Mouse (Mus musculus): ENCODE results near the gene Abl2.
"Not testable (repeated sequence)": the region's sequence is repeated elsewhere in the genome, so short reads cannot be mapped to it uniquely, and the experiment has no call there.

The Abl2 gene

GRCm38 (mm10) chr1:156635148-156635547, 76.6 kb downstream of the Abl2 start:
- DNase-seq (ENCODE audit: low spot score) = no peak

GRCm38 (mm10) chr1:156639455-156639854, 80.9 kb downstream of the Abl2 start:
- DNase-seq (ENCODE audit: low spot score) = no peak

DNA sequence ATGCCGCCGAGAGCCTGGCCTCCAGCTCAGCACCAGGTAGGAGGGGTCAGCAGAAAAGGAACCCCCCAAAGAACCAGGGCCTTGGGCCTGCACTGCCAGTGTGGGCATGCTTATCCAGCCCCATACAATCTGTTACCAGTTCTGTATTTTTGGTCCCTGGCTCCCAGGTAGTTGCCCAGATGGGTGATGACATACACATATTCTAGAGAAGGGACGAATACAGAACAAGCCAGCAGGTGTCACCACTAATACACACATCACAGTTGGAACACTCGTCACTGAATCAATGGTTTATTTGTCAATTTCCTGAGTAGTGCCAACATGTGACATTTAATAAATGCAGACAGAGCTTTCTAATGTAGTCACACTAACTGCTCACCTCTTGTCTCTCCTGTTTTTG, 82.0 kb downstream of the Abl2 start:
- DNase-seq (ENCODE audit: low spot score) = no peak

- DNase-seq (ENCODE audit: low spot score) = no peak
These were observed 83.2 kb downstream of the Abl2 start for GRCm38 (mm10) chr1:156641808-156642207.

- no peak for DNase-seq (ENCODE audit: low spot score)
These were observed 84.2 kb downstream of the Abl2 start for GRCm38 (mm10) chr1:156642813-156643212.

DNA sequence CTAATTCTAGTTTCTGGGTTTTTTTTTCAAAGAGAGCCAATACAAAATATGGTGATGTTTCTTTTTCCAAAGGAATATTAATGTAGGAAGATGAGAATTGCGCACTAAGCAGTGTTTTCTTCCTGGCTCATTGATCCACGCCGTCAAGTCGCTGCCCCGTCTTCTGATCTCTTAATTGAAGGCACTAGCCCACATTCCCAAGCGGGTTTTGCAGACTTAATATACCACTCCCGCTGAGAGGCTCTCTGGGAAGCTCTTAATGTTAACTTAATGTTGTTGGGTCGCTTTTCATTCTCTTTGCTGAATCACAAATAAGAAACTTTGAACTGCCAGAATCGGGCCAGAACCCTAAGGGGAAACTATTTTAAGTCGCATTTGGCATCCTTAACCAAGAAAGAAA, 85.5 kb downstream of the Abl2 start:
- DNase-seq (ENCODE audit: low spot score) = no peak

GRCm38 (mm10) chr1:156644780-156645523, 86.4 kb downstream of the Abl2 start:
- no peak for DNase-seq (ENCODE audit: low spot score)

DNA sequence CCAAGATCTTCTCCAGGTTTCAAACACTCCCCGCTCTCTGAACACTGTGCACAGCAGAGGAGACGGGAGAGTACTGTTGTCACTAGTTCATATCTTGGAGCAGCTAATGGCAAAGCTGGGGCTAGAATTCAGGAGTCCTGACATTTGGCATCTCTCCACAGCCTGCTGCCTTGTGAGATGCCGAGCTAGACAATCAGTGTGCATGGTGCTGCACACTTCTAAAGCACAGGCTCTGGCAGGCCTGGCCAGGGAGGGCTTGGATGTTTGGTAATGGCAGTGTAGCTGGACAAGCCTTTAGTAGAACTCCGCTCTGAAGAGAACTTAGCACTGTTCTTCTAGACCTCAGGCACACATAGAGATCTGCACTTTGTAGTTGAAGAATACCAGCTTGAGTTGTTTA, 87.4 kb downstream of the Abl2 start:
- DNase-seq (ENCODE audit: low spot score) = no peak

DNA sequence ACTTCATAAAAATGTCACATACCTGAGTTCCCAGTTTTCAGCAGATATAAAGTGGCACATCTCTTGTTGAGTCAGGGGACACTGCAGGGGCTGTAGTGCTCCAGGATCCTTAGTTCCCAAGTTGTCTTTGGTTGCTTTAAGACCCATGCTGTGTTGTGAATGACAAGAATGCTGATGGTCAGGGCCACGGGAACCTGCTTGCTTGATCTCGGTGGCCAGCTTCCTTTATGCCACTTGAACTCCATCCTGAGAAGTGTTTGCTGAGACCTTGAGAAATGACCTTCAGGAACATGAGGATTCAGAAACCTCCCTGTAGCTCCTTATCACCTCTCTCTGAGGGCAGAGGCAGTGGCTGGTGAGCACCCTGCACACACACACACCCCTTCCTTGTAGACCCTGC, 90.1 kb downstream of the Abl2 start:
- DNase-seq (ENCODE audit: low spot score) = no peak

DNA sequence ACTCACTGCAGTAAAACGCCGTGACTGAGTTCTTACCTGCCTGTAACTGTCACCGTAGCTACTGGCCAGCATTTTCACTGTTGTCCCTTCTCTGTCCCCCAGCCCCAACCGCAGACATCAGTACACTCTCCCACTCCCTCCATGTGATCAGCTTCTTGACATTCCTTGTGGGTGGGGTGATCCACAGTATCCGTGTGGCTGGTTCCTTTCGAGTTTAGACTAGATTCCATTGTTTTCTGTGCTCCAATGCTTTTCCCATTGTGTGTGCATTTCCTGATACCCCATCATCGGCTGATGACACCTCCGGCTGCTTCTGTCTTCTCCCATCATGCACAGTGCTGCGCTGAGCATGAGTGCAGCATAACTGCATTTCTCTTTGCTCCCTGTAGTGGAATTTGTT, 92.0 kb downstream of the Abl2 start:
- DNase-seq (ENCODE audit: low spot score) = no peak

- no peak for DNase-seq (ENCODE audit: low spot score)
These were observed 93.7 kb downstream of the Abl2 start for GRCm38 (mm10) chr1:156652189-156652822.

- no peak for DNase-seq (ENCODE audit: low spot score)
These were observed 96.3 kb downstream of the Abl2 start for GRCm38 (mm10) chr1:156654735-156655530.

DNA sequence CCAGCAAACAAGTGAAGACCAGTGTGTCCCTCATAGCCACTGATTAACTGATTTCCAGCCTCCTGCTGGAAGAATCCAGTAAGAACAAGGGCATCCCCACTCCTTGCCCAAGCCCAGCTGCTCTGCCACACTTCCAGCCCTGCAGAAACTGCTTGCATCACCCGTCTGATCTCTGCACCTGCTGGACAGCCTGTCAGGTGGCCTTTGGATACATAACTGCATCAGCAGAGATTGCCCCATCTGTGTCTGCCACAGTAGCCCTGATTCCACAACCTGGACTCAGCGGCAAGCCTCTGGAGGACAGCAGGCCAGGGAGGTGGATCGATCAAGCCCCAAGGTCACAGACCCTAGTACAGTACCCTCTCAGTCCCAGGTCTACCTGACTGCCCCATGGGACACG, 98.9 kb downstream of the Abl2 start:
- DNase-seq (ENCODE audit: low spot score) = no peak

DNA sequence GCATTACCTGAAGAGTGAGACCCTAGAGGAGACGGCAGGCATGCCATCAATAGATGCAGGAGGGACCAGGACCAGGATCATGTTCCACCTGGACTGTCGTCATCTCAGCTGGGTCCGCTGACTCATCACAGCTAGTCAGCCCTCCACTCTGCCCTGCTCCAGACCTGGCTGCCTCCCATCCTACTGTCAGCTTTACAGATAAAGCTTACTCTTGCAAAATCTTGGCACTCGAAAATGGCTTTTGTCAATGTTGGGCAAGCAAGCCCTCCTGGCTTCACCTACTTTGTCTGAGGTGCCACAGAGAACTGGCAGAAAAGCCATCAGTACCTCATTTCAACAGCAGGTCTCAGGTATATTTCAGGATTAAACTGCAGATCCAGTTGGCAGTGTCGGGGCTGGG, 100.1 kb downstream of the Abl2 start:
- DNase-seq (ENCODE audit: low spot score) = no peak

- no peak for DNase-seq (ENCODE audit: low spot score)
These were observed 101.5 kb downstream of the Abl2 start for GRCm38 (mm10) chr1:156659906-156660659.

- not testable (repeated sequence) for DNase-seq (ENCODE audit: low spot score)
These were observed 102.2 kb downstream of the Abl2 start for GRCm38 (mm10) chr1:156660660-156661236.

- DNase-seq (ENCODE audit: low spot score) = no peak
These were observed 107.2 kb downstream of the Abl2 start for GRCm38 (mm10) chr1:156665777-156666176.

- no peak for DNase-seq (ENCODE audit: low spot score)
These were observed 108.7 kb downstream of the Abl2 start for GRCm38 (mm10) chr1:156667141-156667926.

GRCm38 (mm10) chr1:156668602-156669001, 110.0 kb downstream of the Abl2 start:
- DNase-seq (ENCODE audit: low spot score) = no peak

- no peak for DNase-seq (ENCODE audit: low spot score)
These were observed 110.8 kb downstream of the Abl2 start for GRCm38 (mm10) chr1:156669208-156669983.

All from urinary bladder, postnatal 10 days (tissue).